Mouse (Mus musculus) A20 (cell line): ENCODE results near the gene Gm5724.

Experiments used
- DNase-seq: peaks from one replicate; pipeline ENCODE4 v3.0.0-alpha.2; 2011; ENCODE audit warnings: low read depth, low spot score

The Gm5724 gene

GRCm38 (mm10) chr6:141773710-141774109, at the start of gene Gm5724:
Gene Gm5724, minus strand, starts transcription at chr6:141773810.
- no peak for DNase-seq

- no peak for DNase-seq
These were observed 24.2 kb upstream of the Gm5724 start for GRCm38 (mm10) chr6:141797837-141798236.

GRCm38 (mm10) chr6:141774476-141774875, 866 bp upstream of the Gm5724 start:
- no peak for DNase-seq

GRCm38 (mm10) chr6:141691246-141691645, 82.4 kb downstream of the Gm5724 start:
- no peak for DNase-seq

GRCm38 (mm10) chr6:141687008-141687407, 86.6 kb downstream of the Gm5724 start:
- DNase-seq = no peak
